Mouse (Mus musculus): ENCODE results near the gene Gm4846.
"Not testable (repeated sequence)": the region's sequence is repeated elsewhere in the genome, so short reads cannot be mapped to it uniquely, and the experiment has no call there.

Gene Gm4846

GRCm38 (mm10) chr1:166497488-166497887 lies at the start of gene Gm4846:
Gm4846 (minus strand) TSS chr1:166497588.
- DNase-seq (ENCODE audit: low read depth, low spot score) = not testable (repeated sequence)

- not testable (repeated sequence) for DNase-seq (ENCODE audit: low read depth, low spot score)
These were observed 34.1 kb upstream of the Gm4846 start for GRCm38 (mm10) chr1:166531521-166531920.

GRCm38 (mm10) chr1:166524709-166525108 lies 27.3 kb upstream of the Gm4846 start:
- not testable (repeated sequence) for DNase-seq (ENCODE audit: low read depth, low spot score)

GRCm38 (mm10) chr1:166519626-166520025 lies 22.2 kb upstream of the Gm4846 start:
- not testable (repeated sequence) for DNase-seq (ENCODE audit: low read depth, low spot score)

GRCm38 (mm10) chr1:166516556-166516955 lies 19.2 kb upstream of the Gm4846 start:
- DNase-seq (ENCODE audit: low read depth, low spot score) = no peak

GRCm38 (mm10) chr1:166504206-166504605 lies 6.8 kb upstream of the Gm4846 start:
- DNase-seq (ENCODE audit: low read depth, low spot score) = not testable (repeated sequence)

GRCm38 (mm10) chr1:166479503-166479902 lies 17.9 kb downstream of the Gm4846 start:
- DNase-seq (ENCODE audit: low read depth, low spot score) = no peak

- DNase-seq (ENCODE audit: low read depth, low spot score) = no peak
These were observed 30.2 kb downstream of the Gm4846 start for GRCm38 (mm10) chr1:166467172-166467571.

GRCm38 (mm10) chr1:166462544-166462943 lies 34.8 kb downstream of the Gm4846 start:
- no peak for DNase-seq (ENCODE audit: low read depth, low spot score)

GRCm38 (mm10) chr1:166441992-166442391 lies 55.4 kb downstream of the Gm4846 start:
- DNase-seq (ENCODE audit: low read depth, low spot score) = no peak

GRCm38 (mm10) chr1:166439426-166439825 lies 58.0 kb downstream of the Gm4846 start:
- DNase-seq (ENCODE audit: low read depth, low spot score) = no peak
